Mouse (Mus musculus) ES-Bruce4 (cell line): ENCODE measurements around the gene Col12a1.

ENCODE experiments used
- CTCF ChIP-seq: IDR thresholded peaks from one replicate; pipeline ENCODE4 v1.8.1; 2011; ENCODE audit warnings: low read depth, low read length
- EP300 ChIP-seq: IDR thresholded peaks from 2 replicates; pipeline ENCODE4 v1.6.1; 2011; ENCODE audit warnings: low read depth, low read length; ENCODE audit not compliant: insufficient read depth
- POLR2A ChIP-seq: IDR thresholded peaks from one replicate; pipeline ENCODE4 v1.8.1; 2011; ENCODE audit warnings: low read length; ENCODE audit not compliant: insufficient read depth

- TF ChIP-seq CTCF, result no peak
- TF ChIP-seq POLR2A, result no peak
- 0 out of 2 replicates have a peak, but pooled peaks have one; percentile 30 for TF ChIP-seq EP300
Observed at GRCm38 (mm10) chr9:79745036-79745435, 26.4 kb upstream of the Col12a1 start.
